Mouse (Mus musculus) forebrain, embryonic 10.5 days (tissue): ENCODE data around the gene Tusc2. TPM values are rescaled to one million over a fixed set of nuclear protein-coding genes. Genes with fewer than 3 reads are reported as not detected.

Experiments
- DNase-seq: peaks from one replicate; pipeline ENCODE4 v3.0.0-alpha.2; 2017; ENCODE audit warnings: low spot score; ENCODE audit errors: extremely low spot score
- H3K27ac ChIP-seq: fragments of 300-500 bp; sonication (generic); 2 replicates; pipeline ENCODE4 v1.5.1; 2016; ENCODE audit warnings: mild to moderate bottlenecking
- H3K27me3 ChIP-seq: fragments of 300-500 bp; sonication (generic); 2 replicates; pipeline ENCODE4 v1.6.1; 2016; ENCODE audit warnings: mild to moderate bottlenecking; ENCODE audit not compliant: poor library complexity, severe bottlenecking
- H3K36me3 ChIP-seq: fragments of 300-500 bp; sonication (generic); replicated peaks from 2 replicates; pipeline ENCODE4 v1.6.1; 2016; ENCODE audit warnings: mild to moderate bottlenecking, moderate library complexity
- H3K4me1 ChIP-seq: fragments of 300-500 bp; sonication (generic); 2 replicates; pipeline ENCODE4 v1.6.1; 2016
- H3K4me3 ChIP-seq: fragments of 300-500 bp; sonication (generic); 2 replicates; pipeline ENCODE4 v1.5.1; 2016; ENCODE audit warnings: mild to moderate bottlenecking, moderate library complexity
- H3K9me3 ChIP-seq: fragments of 300-500 bp; sonication (generic); 2 replicates; pipeline ENCODE4 v1.6.1; 2016; ENCODE audit warnings: mild to moderate bottlenecking, moderate library complexity
- WGBS: fragments of 180-500 bp; shearing (Covaris S2); methylation state at CpG from one replicate; pipeline ENCODE4 v1.1.7; 2016; 5-methylcytosine and 5-hydroxymethylcytosine counted together
- polyA plus RNA-seq: library from polyadenylated mRNA; unstranded; fragments of >200 nt; fragmentation: Nextera tagmentation; extraction: Ambion mirVana; gene quantifications from 2 replicates; pipeline ENCODE4 v1.2.1, GENCODE M21; 2016

The Tusc2 gene
- polyA plus RNA-seq, 1 experiment from 2014 or later = 73.3 TPM

DNA sequence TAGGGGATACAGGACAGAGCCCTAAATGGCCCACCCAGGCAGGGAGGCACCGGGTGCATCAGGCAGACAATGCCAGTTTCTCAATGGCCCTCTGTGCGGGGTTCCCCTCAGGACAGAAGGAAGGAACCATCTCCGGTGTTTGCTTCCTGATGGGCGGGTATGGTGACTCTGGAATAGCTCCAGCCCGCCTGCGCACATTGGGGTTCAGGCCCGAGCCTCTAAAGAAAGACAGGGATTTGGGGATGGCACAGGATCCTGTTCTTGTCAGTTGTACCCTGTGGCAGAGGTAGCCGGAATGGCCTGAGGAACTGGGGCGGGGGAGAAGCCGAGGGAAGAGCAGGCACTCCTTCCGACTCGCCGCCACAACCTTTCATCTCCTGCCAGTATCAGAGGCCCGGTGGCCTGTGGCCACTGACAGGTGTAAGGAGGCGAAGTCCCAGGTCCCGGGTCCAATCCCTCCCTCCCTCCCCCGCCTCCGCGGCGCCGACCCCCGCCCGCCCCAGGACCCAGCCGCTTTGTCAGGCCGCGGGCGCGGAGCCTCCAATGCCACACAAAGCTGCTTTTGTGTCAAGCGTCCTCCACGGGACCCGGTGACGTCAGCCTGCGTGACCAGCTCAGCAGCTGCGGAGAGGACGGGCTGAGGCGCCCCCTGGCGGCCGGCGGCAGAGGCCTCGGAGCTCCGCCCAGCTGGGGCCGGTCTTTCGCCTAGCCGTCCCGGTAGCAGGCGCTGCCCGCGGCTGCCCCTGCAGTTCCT, 49.3 kb downstream of the Tusc2 start:
- WGBS = 3% methylated on average over 42 of the region's 48 CpGs
- no peaks in the 10 kb centered on the region for H3K9me3 ChIP-seq
- peak overlapping the region; percentile 50 for H3K4me3 ChIP-seq
- H3K36me3 ChIP-seq = peaks cover 39% of the 10 kb centered on the region
- H3K27me3 ChIP-seq = no peaks in the 10 kb centered on the region
- DNase-seq = peak; percentile 99
- H3K27ac ChIP-seq = peak overlapping the region; percentile 96
- peaks cover 90% of the 10 kb centered on the region for H3K4me1 ChIP-seq

DNA sequence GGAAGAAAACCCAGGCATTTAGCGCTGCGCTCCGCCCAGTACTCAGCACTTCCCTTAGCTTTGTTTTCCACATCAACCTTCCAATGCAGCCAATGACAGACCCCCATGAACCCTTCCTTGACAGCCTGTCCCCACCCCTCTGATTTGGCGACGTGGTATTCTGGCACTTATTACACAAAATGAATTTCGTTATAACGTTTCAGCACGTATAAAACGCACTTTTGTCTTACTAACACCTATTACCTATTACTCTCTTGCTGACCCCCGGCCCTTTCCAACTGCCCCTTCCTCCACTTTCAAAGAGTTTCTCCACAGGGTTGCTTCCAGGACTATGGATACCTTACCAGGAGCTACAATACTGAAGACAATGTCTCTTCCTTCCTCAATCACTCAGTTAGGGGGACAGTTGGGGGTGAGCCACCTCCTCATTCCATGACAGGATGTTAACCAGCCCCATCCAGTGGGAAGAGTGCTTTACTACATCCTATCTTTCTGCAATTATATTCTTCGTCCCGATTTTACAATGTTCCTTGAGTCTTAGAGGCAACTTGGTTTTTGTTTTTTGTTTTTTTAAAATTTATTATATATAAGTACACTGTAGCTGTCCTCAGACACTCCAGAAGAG, 50.0 kb downstream of the Tusc2 start:
- Histone ChIP-seq H3K27me3 (no peaks in the 10 kb centered on the region), H3K36me3 (peaks cover 46% of the 10 kb centered on the region), H3K4me3 (peak overlapping the region; percentile 50), H3K9me3 (no peaks in the 10 kb centered on the region), H3K27ac (peak overlapping the region; percentile 96), H3K4me1 (peaks cover 83% of the 10 kb centered on the region)
- WGBS = 14% methylated on average over 12 of the region's 12 CpGs
- no peak for DNase-seq

DNA sequence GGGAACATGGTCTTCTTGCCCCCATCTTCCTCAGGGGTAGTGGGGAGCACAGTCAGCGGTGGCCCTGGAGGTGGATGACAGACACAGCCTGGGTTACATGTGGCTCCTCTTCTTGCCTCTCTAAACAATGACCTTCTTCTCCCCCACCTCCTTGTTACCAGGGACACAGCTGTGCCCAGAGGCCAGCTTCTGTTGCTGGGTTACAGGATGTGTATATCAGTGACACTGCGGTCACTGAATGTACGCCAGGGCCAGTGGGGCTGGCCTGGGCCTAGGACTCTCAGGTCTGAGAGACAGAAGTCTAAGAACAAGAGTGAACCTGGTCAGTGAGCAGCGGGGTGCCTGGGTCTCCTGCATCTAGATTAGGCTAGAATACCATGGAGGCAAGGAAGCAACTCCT, 52.0 kb downstream of the Tusc2 start:
- Histone ChIP-seq H3K27ac (peak overlapping the region; percentile 67; the same call in 1 of the 2 replicates), H3K36me3 (peaks cover 66% of the 10 kb centered on the region), H3K4me1 (peaks cover 71% of the 10 kb centered on the region), H3K4me3 (no peak overlapping the region), H3K27me3 (no peaks in the 10 kb centered on the region), H3K9me3 (no peaks in the 10 kb centered on the region)
- DNase-seq = no peak
- 81% methylated on average over 4 of the region's 4 CpGs for WGBS

Other genes starting within 250 kb of the Tusc2 start
- gene Hemk1, start 224.9 kb upstream of the Tusc2 start, polyA plus RNA-seq = 13.5 and 13.7 TPM in 2 replicates
- 1.0 and 1.6 TPM in 2 replicates for gene 6430571L13Rik, start 222.7 kb upstream of the Tusc2 start, polyA plus RNA-seq
- gene Cacna2d2, start 163.6 kb upstream of the Tusc2 start, polyA plus RNA-seq = 1.0 and 1.2 TPM in 2 replicates
- 33.0 and 35.8 TPM in 2 replicates for gene Tmem115, start 29.3 kb upstream of the Tusc2 start, polyA plus RNA-seq
- gene Cyb561d2, start 21.1 kb upstream of the Tusc2 start, polyA plus RNA-seq = 20.4 and 21.0 TPM in 2 replicates
- 36.7 and 37.3 TPM in 2 replicates for gene Nprl2, start 21.0 kb upstream of the Tusc2 start, polyA plus RNA-seq
- gene Zmynd10, start 16.0 kb upstream of the Tusc2 start, polyA plus RNA-seq = 0.74 and 1.4 TPM in 2 replicates
- 57.4 and 59.6 TPM in 2 replicates for gene Rassf1, start 11.7 kb upstream of the Tusc2 start, polyA plus RNA-seq
- gene Hyal2, start 4.7 kb downstream of the Tusc2 start, polyA plus RNA-seq = 147 TPM in 2 replicates
- 6.8 and 7.4 TPM in 2 replicates for gene Hyal1, start 13.7 kb downstream of the Tusc2 start, polyA plus RNA-seq
- gene Naa80, start 15.6 kb downstream of the Tusc2 start, polyA plus RNA-seq = 13.9 and 17.9 TPM in 2 replicates
- 0.42 and 0.47 TPM in 2 replicates for gene Hyal3, start 17.6 kb downstream of the Tusc2 start, polyA plus RNA-seq
- 58.6 and 66.8 TPM in 2 replicates for gene Ifrd2, start 24.4 kb downstream of the Tusc2 start, polyA plus RNA-seq
- 1.4 and 2.0 TPM in 2 replicates for gene Sema3b, start 46.0 kb downstream of the Tusc2 start, polyA plus RNA-seq
- 526 and 533 TPM in 2 replicates for gene Gnai2, start 72.1 kb downstream of the Tusc2 start, polyA plus RNA-seq
- gene Slc38a3, start 106.3 kb downstream of the Tusc2 start, polyA plus RNA-seq = 8.8 and 9.0 TPM in 2 replicates
- 3.9 and 4.1 TPM in 2 replicates for gene Gnat1, start 116.5 kb downstream of the Tusc2 start, polyA plus RNA-seq
- 10.0 and 11.2 TPM in 2 replicates for gene Sema3f, start 147.2 kb downstream of the Tusc2 start, polyA plus RNA-seq
- 185 and 192 TPM in 2 replicates for gene Rbm5, start 207.7 kb downstream of the Tusc2 start, polyA plus RNA-seq